Mouse (Mus musculus): ENCODE results near the gene Wbp4. TPM values are rescaled to one million over a fixed set of nuclear protein-coding genes. Genes with fewer than 3 reads are reported as not detected.

The Wbp4 gene
- total RNA-seq, 1 experiment from 2014 or later: 34.3 TPM

DNA sequence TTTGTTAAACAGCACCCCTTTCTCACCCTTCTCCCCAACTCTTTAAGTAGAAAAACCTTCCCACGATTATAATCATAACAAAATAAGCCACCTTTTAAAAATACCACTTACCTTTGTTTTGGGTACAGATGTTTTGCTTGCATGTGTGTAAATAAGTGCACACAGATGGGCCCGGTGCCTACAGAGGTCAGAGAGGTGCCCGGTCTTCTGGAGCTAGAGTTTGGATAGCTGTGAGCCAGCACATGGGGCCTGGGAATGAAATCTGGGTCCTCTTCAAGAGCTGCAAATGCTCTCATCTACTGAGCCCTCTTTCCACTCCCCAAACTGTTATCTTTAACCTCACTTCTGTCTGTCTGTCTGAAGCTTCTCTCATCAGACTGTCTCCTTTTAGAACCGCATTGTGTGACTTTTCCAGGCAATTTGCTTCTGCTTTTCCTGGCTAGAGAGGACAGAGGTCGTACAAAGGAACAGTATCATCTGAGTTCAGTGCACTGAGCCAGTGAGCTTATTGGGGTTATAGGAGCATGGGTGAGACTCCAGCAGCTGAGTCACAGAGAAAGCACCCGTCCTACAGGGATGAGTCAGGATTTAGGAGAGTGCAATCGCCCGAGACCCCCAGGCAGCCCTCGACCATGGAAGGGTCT is 27.5 kb upstream of the Wbp4 start:
- no peak for DNase-seq

DNA sequence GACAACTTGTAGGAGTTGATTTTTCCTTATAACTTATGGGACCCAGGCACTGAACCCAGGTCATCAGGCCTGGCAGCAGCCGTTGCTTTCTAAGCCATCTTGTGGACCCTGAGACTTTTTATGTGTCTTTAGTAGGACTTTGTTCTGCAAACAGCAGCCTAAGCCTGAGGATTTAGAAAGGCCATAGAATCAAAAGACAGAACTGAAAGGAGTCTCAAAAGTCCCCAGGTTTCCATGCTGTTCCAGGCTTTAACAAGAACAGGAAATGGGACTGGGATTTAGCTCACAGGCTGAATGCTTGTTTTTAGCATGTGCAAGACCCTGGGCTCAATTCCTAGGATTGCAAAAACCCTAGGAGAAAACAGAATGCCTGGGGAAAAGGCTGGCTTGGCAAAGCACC is 26.5 kb upstream of the Wbp4 start:
- DNase-seq: no peak

DNA sequence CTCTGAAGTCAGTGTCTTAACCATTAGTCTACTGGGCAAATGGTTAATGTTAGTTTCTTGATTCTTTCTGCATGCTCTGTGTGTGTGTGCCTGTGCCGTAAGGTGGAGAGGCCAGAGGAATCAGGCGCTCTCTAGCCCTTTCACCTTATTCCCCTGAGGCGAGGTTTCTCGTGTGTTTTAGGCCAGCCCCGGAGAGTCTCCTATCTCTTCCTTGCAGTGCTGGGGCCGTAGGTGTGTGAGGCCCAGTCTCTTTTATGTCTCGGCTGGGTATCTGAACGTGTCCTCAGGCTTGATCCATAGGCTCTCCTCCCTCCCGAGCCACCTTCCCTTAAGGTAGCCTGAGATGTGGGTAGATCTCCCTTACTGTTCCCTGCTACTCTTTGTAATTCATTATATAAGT is 24.9 kb upstream of the Wbp4 start:
- no peak for DNase-seq

DNA sequence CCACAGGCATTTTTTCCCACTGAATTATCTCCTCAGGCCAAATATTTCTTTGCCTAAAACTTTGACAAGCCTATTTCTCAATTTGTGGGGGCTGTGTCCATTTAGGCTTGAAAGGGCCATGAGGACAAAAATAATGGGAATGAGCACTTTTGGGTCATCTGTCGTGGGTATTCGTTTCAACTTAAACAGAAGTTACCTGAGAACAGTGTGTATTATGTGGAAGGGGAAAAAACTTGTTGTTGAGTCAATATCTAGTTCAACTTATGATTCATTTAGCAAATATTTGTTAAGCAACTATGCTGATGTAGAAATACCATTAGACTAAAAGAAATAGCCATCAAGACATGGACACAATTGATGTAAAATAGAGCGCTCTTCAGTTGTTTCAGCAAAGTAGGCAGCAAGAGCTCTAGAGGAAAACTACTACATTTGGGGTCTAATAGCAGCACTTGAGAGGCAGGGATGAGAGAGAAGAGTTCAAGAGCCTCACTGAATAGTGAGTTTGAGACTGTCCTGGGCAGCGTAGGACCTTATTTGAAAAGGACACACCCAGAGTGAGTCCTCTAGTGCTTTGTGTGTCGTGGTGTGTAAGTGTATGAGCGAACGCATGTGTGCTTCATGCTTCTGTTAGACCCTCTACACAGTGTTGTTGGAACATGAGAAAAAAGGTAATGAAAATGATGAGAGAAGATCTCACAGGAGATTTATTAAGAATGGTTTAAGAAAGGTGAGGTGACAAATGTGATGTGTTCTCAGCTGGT is 23.1 kb upstream of the Wbp4 start:
- DNase-seq: no peak

DNA sequence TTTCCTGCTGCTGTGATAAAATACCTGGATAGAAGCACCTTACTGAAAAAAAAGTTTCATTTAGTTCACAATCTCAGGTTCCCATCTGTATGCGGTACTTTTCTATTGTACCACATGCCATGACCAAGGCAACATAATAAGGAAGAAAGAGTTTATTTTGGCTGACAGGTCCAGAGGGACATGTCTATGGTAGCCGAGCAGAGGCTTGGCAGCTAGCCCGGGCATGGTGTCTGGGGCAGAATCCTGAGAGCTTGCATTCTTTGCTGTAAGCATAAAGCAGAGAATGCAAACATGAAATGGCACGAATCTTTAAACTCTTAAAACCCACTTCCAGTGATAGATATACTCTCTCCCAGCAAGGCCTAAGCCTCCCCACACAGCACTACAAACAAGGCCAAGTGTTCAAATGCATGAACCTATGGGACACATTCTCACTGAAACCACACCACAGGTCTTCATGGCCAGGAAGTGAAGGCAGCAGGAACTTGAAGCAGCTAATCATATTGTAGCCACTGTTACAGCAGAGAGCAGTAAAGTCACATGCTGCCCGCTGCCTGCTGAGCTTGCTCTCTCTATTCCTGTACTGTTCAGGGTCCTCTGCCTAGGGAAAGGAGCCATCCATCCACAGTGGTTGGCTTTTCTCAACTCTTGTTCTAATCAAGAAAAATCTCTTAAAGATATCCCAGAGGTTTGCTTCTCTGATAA is 22.2 kb upstream of the Wbp4 start:
- DNase-seq: peak; percentile 52

DNA sequence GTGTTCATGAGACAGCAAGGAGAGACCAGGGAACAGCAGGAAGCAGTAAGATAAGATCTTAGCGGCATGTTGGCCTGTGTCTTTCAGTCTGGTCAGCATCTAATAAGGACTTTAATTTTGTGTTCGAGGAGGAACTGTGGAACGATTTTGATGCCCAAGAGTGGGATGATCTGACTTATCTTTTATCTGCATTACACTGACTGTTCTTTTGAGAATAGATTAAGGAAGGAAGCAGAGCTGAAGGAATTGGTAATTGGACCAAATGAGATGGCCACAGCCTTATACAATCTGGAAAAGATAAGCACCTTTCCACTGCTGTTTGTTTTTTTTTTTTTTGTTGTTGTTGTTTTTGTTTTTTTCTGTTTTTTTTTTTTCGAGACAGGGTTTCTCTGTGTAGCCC is 19.4 kb upstream of the Wbp4 start:
- DNase-seq: no peak

DNA sequence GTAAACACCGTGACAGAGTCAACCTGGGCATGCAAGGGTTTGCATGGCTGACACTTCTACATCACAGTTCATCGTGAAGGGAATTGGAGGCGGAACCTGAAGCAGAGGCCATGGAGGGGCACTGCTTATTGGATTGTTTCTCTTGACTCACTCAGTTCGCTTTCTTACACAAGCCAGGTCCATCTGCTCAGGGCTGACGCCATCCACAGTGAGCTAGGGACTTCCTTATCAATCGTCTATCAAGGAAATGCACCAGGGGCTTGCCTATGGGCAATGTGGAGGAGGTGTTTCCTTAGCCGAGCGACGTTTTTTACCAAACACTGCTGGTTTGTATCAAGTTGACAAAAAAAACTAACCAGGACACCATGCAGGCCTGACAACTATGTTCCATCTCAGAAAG is 18.0 kb upstream of the Wbp4 start:
- no peak for DNase-seq

DNA sequence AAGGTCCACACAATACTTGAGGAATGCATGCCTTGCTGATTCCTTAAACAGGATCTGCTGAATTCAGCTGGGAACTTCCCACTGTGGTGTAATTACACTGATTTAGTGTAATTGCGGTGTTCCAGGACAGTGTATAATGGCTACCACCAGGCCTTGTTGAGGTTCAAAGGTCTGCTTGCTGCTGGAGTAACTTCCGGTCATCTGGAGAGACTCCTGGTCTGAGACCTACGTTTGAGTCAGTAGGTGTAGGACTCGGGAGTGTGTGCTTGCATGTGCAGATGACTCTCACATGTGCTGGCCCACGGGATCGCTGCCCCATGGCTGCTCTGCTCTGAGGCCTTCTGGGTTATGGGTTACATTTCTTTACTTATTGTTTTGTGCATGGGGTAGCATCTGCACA is 13.0 kb upstream of the Wbp4 start:
- no peak for DNase-seq

DNA sequence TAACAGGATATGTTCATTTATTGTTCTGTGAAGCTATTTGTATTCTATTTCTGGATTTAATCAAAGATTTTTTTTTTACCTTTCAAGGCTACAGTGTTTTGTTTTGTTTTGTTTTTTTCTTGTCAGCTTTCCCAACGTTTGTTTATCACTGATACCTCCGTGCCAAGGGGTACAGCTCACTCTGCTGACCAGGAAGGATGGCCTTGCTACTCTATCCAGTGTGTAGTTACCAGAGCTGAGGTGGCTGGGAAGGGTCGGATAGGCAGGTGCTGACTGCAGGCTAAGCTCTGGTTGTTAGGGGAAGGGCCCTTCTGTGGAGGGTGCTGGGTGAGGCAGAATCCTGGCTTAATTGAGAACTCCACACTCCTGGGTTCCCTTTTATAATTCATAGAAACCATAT is 8.9 kb upstream of the Wbp4 start:
- DNase-seq: no peak

DNA sequence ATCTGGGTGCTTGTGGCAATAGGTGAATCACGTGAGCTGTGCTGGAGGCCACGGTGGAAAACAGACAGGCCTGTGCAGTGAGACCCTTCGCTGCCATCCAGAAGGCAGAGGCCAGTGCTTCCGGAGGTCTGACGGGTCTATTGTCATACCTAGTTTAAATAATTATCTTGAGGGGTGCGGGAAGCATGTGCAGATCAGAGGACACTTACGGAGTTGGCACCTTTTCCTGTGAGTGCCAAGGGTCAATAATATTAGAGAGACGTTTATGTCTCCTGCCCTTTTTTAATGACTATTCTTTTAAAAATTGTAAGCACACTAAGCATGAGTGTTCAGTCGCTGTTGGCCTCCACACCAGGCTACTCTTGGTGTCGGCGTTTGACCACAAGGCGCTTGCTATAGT is 7.8 kb upstream of the Wbp4 start:
- DNase-seq: no peak

DNA sequence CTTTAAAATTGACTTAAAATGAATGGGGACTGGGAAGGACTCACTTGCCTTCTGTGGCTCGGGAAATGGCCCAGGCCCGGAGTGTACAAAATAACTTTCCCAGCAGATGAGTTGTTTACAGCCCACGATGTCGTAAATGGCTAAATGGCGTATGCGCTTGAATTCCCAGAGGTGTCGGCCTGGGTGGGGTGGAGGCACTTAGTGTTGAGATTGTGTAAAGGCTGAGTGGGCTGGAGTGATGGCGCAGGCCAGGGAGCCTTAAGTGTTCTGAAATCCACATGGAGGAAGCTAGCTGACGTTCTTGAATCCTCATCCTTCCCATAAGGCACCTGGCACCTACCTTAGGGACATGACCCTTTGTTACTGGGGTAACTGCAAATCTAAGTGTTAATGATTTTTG is 7.2 kb upstream of the Wbp4 start:
- peak; percentile 25 for DNase-seq

DNA sequence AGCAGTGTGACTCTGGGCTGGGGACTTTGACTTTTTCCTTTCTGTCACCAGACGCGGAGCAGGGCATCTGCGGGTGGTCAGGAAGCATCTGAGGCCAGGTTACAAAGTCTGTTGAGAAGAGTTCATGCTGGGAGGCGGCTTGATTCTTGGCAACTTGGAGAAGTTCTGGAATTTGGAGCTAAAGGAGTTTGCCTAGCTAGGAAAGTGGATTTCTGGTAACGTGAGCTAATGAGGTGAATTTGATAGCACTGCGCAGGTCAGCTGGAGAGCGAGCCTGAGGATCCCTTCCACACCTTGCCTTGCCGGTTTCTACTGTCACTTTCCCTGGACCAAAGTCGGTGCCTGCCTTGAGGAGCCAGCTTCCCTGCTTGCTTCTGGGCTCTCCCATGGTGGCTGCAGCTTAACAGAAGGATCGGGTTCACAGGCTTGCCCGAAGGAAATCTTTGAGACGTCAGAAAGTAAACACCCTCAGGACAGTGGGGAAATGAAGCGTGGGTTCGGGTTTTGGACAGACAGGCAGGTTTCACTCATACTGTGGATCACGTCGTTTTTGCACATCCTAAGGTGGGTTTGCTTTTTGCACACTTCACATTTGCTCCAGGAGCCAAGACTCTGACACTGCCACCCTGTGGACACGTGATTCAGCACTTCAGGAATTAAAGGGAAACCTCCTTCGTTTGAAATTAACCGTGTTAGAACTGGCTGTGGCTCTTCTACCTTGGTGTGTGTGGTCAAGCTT is 5.8 kb upstream of the Wbp4 start:
- peak; percentile 62 for DNase-seq

DNA sequence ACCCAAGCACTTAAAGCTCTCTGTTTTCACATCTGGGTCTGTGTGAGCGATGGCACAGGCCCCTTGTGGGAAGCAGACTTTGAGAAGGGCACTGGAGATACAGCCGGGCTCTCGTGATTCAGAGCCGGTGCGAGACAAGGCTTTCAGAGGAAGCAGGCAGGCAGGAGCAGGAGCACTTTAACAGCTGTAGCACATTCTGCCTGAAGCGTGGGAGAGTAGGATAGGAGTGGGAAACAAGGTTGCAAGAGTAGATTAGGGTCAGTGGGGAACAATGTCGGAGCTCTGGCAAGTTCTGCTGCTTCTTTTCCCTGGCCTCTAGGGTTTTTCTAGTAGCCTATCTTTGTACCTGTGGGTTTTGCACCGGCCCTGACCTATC is 5.3 kb upstream of the Wbp4 start:
- peak; percentile 19 for DNase-seq

DNA sequence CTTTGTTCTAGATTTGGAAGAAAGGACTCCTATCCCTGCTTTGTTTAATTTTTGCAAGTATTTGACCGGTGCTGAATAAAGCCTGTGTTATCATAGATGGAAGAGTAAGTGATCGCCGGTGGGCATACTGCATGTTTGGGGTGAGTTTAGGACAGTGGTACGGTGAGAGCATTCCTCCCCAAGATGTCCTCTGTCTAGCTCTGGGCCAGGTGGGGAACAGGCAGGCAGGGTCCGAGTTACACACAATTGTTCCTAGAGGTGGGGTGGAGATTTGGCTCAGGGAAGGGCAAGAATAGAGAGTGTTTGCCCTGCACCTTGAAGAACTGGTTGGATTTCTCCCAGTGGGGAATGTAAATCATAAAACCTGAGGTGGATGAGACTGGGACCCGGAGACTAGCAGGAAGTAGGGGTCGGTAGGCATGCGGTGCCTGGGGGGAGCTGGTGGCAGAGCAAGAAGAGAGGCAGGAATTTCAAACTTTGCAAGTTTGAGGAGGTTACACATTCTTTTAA is 2.3 kb upstream of the Wbp4 start:
- DNase-seq: no peak

DNA sequence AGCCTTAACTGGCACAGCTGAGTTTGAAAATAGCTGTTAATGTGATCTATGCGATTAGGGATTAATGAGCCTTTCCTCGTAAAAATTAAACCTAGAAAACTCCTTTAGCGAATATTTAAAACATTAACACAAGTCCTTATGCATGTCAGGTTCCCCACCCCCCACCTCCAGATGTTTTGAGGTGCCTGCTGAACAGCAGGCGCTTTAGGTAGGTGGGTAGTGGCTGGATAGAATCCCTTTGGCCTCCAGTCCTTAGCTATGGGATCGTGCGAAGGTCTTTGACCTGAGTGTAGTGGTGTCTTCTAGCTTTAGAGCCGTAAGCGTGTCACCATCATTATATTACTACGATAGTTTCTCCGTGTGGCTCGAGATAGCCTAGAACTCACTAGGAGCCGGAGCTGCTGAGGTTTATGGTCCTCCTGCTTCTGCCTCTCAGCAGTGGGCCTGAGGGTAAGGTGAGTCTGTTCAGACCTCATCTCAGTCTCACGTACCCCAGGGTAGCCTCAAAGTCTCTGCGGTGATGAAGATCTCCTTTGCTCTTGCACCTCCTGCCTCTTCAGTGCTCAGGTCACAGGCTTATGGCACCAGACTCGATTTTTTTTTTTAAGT is 1.5 kb upstream of the Wbp4 start:
- no peak for DNase-seq

DNA sequence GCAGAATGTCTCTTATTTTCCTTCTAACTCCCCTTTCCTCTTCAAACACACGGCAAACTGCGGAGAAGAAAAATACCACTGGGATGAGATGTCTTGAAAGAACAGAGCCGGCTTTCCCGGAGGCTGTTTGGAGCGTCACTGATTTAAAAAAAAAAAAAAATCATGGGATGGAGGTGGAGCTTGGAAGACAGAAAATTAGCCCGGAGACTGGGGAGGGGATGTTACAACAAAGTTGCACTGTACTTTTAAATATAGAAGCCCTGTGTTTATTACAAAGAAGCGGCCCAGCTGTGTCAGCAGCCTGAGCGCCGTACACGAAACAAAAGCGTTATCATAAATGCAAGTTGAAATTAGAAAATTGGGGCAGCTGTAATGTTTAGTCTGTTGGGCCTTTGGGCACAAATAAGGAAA is 936 bp upstream of the Wbp4 start:
- peak; percentile 56 for DNase-seq

DNA sequence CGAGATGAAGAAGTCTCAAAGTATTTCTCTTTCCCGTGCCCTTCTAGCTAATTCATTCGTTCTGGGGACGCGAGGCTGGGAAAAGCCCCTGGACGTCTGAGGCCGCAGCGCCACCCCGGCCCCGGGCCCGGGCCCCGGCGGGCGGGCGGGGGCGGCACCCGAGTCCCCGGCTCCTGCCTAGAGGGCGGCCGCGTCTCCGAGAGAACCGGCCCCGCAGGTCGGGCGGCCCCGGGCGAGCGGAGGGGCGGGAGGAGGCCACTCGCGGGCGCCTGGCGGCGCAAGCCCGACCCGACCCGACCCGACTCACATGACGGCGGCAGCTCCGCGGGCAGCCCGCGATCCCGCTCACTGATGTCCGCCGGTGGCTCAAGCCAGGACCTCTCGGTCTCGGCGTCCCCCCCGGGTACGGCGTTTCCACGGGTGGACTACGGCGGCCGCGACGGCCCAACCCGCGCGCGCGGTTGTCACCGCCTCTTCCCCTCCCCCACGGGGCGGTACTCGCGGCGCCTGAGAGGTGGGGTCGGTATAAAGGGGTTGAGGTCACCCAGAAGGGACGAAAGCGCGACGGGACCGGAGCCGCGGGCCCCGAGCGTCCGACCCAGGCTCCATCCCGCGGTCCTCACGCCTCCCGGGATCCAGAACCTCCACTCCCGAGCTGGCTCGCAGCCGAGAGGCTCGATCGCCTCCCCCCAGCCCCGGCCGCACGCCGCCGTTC is 539 bp downstream of the Wbp4 start, which contains the start of gene Elf1:
Gene Elf1 (plus strand): TSS at position 571 of the 715 bp plus-strand sequence.
- DNase-seq: peak; percentile 98

DNA sequence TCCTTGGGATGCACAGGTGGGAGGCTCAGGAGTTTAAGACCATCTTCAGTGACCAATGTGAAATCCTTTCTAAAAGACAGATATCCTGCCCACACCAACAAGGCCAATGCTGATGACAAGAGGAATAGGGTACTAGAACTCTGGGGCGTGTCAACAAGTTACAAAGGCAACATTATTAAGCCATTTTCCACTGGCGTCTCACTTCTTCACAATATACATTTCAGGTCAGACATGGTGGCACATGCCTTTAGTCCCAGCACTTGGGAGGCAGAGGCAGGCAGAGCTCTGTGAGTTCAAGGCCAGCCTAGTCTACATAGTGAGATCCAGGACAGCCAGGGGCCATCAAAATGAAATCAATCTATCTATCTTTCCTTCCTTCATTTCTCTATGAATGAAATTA is 7.9 kb downstream of the Wbp4 start:
- DNase-seq: no peak

DNA sequence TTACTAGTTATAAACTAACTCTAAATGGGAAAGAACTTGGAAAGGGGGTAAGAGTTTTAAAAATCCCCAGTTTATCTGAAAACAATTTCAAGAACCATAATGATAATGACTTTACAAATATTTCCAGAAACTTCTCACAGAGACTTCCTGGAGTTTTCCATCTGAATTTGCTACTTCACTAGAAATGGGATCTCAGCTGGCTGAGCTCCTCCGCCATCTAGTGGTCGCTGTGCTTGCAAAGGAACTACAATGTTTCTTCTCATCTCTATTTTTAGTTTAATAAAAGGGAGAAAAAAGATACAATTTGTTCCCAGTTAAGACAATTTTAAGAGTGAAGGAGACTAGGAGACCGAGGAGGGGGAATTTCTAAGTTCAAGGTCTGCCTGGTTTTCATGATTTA is 13.7 kb downstream of the Wbp4 start:
- peak; percentile 78 for DNase-seq

DNA sequence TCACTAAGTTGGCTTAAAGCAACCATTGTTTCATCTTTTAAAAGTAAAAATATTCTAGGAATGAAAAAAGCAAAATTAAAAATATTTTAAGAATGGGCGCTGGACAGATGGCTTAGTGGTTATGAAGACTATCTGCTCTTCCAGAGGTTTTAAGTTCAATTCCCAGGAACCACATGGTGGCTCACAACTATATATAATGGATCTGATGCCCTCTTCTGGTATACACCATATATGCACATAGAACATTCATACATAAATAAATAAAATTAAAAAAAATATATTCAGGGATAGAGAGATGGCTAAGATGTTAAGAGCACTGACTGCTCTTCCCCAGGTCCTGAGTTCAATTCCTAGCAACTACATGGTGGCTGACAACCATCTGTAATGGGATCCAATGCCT is 15.7 kb downstream of the Wbp4 start:
- DNase-seq: no peak

DNA sequence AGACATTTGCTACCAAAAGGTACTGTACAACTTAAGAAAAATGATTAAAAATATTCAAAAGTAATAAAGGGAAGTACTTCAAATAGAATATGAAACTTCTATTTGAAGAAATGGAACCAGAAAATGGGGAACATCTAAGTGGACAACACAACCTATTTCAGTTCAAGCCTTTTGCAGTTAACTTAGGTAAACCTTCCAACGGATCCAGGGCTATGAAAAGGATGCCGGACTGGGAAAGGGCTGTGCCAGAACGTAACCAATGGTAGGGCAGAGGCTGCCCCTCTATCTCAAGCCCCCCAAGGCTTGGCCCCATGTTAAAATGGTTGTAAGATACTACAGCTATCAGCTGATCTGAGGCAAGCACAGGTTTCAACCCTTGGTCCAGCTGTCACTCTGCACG is 20.3 kb downstream of the Wbp4 start:
- no peak for DNase-seq

DNA sequence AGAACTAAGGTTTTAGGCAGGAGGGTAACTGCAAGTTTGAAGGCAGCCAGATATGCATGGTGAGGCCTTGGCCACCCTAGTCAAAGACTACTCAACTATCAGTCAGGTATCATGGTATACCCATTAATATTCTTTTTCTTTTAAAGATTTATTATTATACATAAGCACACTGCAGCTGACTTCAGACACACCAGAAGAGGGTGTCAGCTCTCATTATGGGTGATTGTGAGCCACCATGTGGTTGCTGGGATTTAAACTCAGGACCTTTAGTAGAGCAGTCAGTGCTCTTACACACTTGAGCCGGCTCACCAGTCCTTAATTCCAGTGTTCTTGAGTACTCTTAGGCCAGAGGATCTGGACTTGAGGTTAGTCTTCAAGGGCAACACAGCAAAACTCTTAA is 20.9 kb downstream of the Wbp4 start:
- no peak for DNase-seq

Measured in adrenal gland, postnatal 14 days (tissue).